18 mouse cellular contexts compared by ENCODE assay signal in genomic region chr7:92458308-92458707, GRCm38 (mm10).
"Had no signal": no experiment of that assay in that cellular context is flagged by ENCODE, and none has a peak within 500 bp of the region (broad histone marks: within the 10 kb centered on the region; RNA-seq: fewer than 3 reads in every experiment).

No protein-coding gene starts in this region.

- H3K4me3 ChIP-seq: layer of hippocampus, adult 2 months; lung, embryonic 15.5 days; midbrain, embryonic 12.5 days; midbrain, embryonic 15.5 days; neural tube, embryonic 12.5 days; neural tube, embryonic 15.5 days; stomach, embryonic 15.5 days had no signal

- DNase-seq: kidney, postnatal 25 days; layer of hippocampus, adult 9-11 months; lung, adult 18-20 months; lung, postnatal 10 days; retina, postnatal 1 day; right cerebral cortex, postnatal 25 days; spleen, adult 18-20 months; thymus, postnatal 36 days had no signal

- H3K9me3 ChIP-seq: lung, embryonic 15.5 days; midbrain, embryonic 12.5 days; midbrain, embryonic 15.5 days; neural tube, embryonic 12.5 days; neural tube, embryonic 15.5 days; stomach, embryonic 15.5 days had no signal

- H3K27me3 ChIP-seq: lung, embryonic 15.5 days; midbrain, embryonic 12.5 days; midbrain, embryonic 15.5 days; neural tube, embryonic 12.5 days; neural tube, embryonic 15.5 days; stomach, embryonic 15.5 days had no signal

- H3K9ac ChIP-seq: liver, embryonic 14.5 days; lung, embryonic 15.5 days; midbrain, embryonic 12.5 days; midbrain, embryonic 15.5 days; neural tube, embryonic 12.5 days; neural tube, embryonic 15.5 days; stomach, embryonic 15.5 days had no signal

- H3K4me2 ChIP-seq: liver, embryonic 11.5 days; lung, embryonic 15.5 days; midbrain, embryonic 12.5 days; midbrain, embryonic 15.5 days; neural tube, embryonic 12.5 days; neural tube, embryonic 15.5 days; stomach, embryonic 15.5 days had no signal

- H3K27ac ChIP-seq: kidney, postnatal 0 days; layer of hippocampus, adult 2 months; liver, embryonic 14.5 days; lung, embryonic 15.5 days; midbrain, embryonic 12.5 days; midbrain, embryonic 15.5 days; neural tube, embryonic 12.5 days; neural tube, embryonic 15.5 days; stomach, embryonic 15.5 days had no signal

- H3K4me1 ChIP-seq: lung, embryonic 15.5 days; midbrain, embryonic 12.5 days; midbrain, embryonic 15.5 days; neural tube, embryonic 12.5 days; neural tube, embryonic 15.5 days; stomach, embryonic 15.5 days had no signal

- ATAC-seq: midbrain, embryonic 15.5 days had no signal

- H3K36me3 ChIP-seq: lung, embryonic 15.5 days; midbrain, embryonic 12.5 days; midbrain, embryonic 15.5 days; neural tube, embryonic 12.5 days; neural tube, embryonic 15.5 days; stomach, embryonic 15.5 days had no signal
